Mouse (Mus musculus): Measurements from ENCODE around the gene Gm20517.

GRCm38 (mm10) chr17:47704692-47705091 is 93.3 kb downstream of the Gm20517 start:
- TF ChIP-seq CTCF (IDR thresholded peaks at IDR 0.05; ENCODE audit: low read depth, low read length) (peak; percentile 70), POLR2A (IDR thresholded peaks at IDR 0.05; ENCODE audit: insufficient read depth, low read length) (no peak), EP300 (IDR thresholded peaks at IDR 0.05; ENCODE audit: insufficient read depth, low read depth, low read length) (no peak)
